ENCODE assay signal across 16 mouse cellular contexts in the genomic region with DNA sequence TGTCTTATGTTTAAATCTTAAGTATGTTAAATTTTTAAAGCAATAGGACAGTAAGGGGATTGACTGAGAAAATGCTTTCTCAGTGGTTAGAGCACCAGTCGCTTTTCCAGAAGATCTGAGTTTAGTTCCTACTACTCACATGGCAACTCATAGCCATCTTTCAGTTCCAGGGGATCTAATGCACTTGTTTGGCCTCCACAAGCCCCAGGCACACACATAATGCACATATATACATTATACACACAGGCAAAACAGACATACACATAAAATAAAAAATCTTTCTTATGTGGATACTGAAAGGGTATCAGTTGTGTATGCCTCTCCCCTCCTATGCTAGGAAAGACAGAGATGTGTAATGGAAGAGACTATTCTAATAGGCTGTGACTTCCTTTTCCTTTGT.
"Had no signal": no experiment of that assay in that cellular context is flagged by ENCODE, and none has a peak within 500 bp of the region (broad histone marks: within the 10 kb centered on the region; RNA-seq: fewer than 3 reads in every experiment).

No protein-coding gene starts in this region.

- H3K4me2 ChIP-seq: neural tube, embryonic 13.5 days; neural tube, embryonic 15.5 days; stomach, embryonic 15.5 days had no signal

- H3K9ac ChIP-seq: neural tube, embryonic 13.5 days; neural tube, embryonic 15.5 days; stomach, embryonic 15.5 days had no signal

- H3K9me3 ChIP-seq: neural tube, embryonic 13.5 days; neural tube, embryonic 15.5 days; stomach, embryonic 15.5 days had no signal

- DNase-seq: retina, postnatal 1 day; right cerebral cortex, adult 18-20 months; right cerebral cortex, postnatal 14 days; right cerebral cortex, postnatal 25 days; right cerebral cortex, postnatal 4 days; spleen, adult 18-20 months; thymus, adult 18-20 months; thymus, adult 2 months; thymus, postnatal 14 days; thymus, postnatal 25 days; thymus, postnatal 36 days; thymus, postnatal 4 days had no signal

- H3K36me3 ChIP-seq: neural tube, embryonic 13.5 days; neural tube, embryonic 15.5 days; stomach, embryonic 15.5 days had no signal

- H3K4me3 ChIP-seq: neural tube, embryonic 13.5 days; neural tube, embryonic 15.5 days; stomach, embryonic 15.5 days had no signal

- H3K4me1 ChIP-seq: neural tube, embryonic 13.5 days; neural tube, embryonic 15.5 days; stomach, embryonic 15.5 days had no signal

- H3K27ac ChIP-seq: neural tube, embryonic 13.5 days; neural tube, embryonic 15.5 days; stomach, embryonic 15.5 days; stomach, postnatal 0 days had no signal

- H3K27me3 ChIP-seq: neural tube, embryonic 13.5 days; neural tube, embryonic 15.5 days; stomach, embryonic 15.5 days had no signal
